Mouse (Mus musculus) ES-E14 (cell line): ENCODE results near the gene Hoxb5.

Experiments
- CHD2 ChIP-seq: IDR thresholded peaks from 2 replicates; pipeline ENCODE4 v1.6.1; 2014; ENCODE audit warnings: mild to moderate bottlenecking, low read depth, low read length, inconsistent platforms
- HCFC1 ChIP-seq: IDR thresholded peaks from 2 replicates; pipeline ENCODE4 v1.6.1; 2012; ENCODE audit warnings: low read length, inconsistent platforms, borderline replicate concordance; ENCODE audit not compliant: insufficient read depth
- MAFK ChIP-seq: IDR thresholded peaks from 2 replicates; pipeline ENCODE4 v1.6.1; 2014; ENCODE audit warnings: mild to moderate bottlenecking, low read depth, low read length, inconsistent platforms; ENCODE audit not compliant: insufficient read depth
- ZC3H11A ChIP-seq: IDR thresholded peaks from 2 replicates; pipeline ENCODE4 v1.6.1; 2012; ENCODE audit warnings: low read depth, mild to moderate bottlenecking, inconsistent platforms, low read length, borderline replicate concordance
- ZNF384 ChIP-seq: IDR thresholded peaks from 2 replicates; pipeline ENCODE4 v1.6.1; 2012; ENCODE audit warnings: low read depth, low read length, inconsistent platforms

DNA sequence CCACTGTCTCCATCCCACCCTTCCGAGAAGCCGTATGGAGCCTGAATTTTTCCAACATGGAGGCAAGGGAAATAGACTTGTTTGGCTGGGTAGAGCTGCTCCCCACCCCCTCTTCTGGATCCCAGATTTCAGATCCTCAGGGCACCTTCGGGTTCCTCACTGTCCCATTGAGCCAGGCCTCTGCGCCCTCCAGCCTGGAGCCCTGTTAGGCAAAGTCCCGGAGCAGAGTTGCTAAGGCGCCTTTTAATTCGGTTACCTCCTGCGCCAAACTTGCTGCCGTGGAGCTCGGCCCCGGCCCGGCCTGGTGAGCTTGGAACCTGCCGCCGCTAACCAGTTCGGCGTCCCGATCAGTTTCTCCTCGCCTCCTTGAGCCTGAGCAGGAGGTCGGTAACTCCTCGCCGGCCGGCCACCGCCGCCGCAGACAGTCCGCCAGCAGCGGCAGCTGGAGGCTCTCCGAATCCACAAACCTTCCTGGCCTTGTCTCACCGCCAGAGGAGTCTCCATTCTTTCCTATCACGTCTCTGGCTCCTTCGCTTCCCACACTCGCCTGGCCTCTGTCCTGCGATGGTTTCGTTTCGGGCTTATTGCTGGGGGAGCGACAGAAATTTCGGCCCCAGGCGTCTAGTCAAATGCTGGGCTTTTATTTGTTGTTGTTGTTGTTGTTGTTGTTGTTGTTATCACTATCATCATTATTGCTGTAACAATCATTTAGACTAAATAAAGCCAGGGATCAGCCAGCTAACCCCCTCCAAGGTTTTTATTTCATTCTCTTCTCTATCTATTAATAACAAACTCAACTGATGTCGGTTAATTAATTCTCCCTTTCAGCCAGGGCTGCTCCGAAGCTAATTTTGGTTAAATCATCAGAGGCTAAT lies 38.8 kb downstream of the Hoxb5 start:
- TF ChIP-seq MAFK, result no peak
- no peak for TF ChIP-seq HCFC1
- no peak for TF ChIP-seq ZC3H11A
- TF ChIP-seq CHD2, result no peak
- TF ChIP-seq ZNF384, result no peak
